In the genomic region with DNA sequence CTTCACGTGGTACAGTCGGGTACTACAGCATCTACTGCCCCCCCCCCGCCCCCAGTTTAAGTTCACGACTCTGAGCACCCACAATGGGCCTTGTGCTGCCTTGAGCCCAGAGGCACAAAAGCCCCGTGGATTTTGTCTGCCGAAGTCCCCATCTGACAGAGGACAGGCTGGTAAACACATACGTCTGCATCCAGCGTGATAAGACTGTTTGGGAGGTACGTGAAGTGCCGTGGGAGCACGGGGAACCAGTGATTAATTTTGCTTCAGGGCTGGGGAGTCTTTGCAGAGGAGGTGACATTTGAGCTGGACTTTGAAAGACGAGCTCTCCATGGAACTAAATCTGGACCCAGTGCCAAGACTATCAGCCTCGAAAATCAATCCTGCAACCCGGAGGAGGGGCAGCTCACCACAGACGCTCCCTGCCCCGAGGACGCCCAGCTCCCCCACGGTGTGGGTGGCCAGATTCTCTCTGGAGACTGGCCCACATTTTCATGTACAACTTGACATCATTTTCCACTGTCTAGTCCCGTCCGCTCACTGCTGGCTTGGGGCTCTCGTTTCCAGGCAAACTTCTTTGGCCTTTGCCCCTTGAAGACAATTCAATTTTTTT, we compare ENCODE assay signal across 9 mouse cellular contexts.
A peak's percentile ranks its signal among the peaks of the same experiment; 100 is the strongest.
DNase-seq lines count a peak whose midpoint lies in the region; ATAC-seq and TF ChIP-seq lines count a peak whose summit lies in the region.
"Had no signal": no experiment of that assay in that cellular context is flagged by ENCODE, and none has a peak within 500 bp of the region (broad histone marks: within the 10 kb centered on the region; RNA-seq: fewer than 3 reads in every experiment).

No protein-coding gene starts in this region.

- H3K4me2 ChIP-seq in stomach, embryonic 14.5 days (replicated peaks; ENCODE audit: low read depth, low read length) = no peak overlapping the region
- H3K4me2 ChIP-seq in stomach, postnatal 0 days (replicated peaks; ENCODE audit: low read depth) = no peak overlapping the region; the same call in 1 of the 2 replicates
- H3K4me2 ChIP-seq in forebrain, embryonic 13.5 days = no peak overlapping the region
- H3K4me2 ChIP-seq: embryonic facial prominence, embryonic 12.5 days had no signal

- DNase-seq in gastrocnemius, postnatal 25 days = peak; percentile 25
- DNase-seq in gastrocnemius, adult 8-10 months (ENCODE audit: low spot score in 2 of 2) = no peak
- no peak for DNase-seq in stomach, postnatal 0 days (ENCODE audit: low spot score)
- DNase-seq in liver, adult 2 months (ENCODE audit: extremely low read depth, low read depth, low spot score) = peak; percentile 77
- no peak for DNase-seq in layer of hippocampus, postnatal 14 days (ENCODE audit: low spot score in 2 of 2)

- H3K27ac ChIP-seq in stomach, embryonic 14.5 days (ENCODE audit: low read length) = no peak overlapping the region
- H3K27ac ChIP-seq in stomach, postnatal 0 days (replicated peaks) = no peak overlapping the region
- no peak overlapping the region for H3K27ac ChIP-seq in liver, adult 2 months (replicated peaks; ENCODE audit: insufficient read depth, low read depth, low read length)
- no peak overlapping the region for H3K27ac ChIP-seq in forebrain, embryonic 13.5 days

- H3K79me2 ChIP-seq in liver, adult 2 months (ENCODE audit: control insufficient read depth, insufficient read depth, low read length) = no peaks in the 10 kb centered on the region

- 26% methylated on average over 21 of the region's 21 CpGs for WGBS in stomach, embryonic 14.5 days
- WGBS in stomach, postnatal 0 days = 27% methylated on average over 21 of the region's 21 CpGs
- 20% methylated on average over 21 of the region's 21 CpGs for WGBS in liver, adult 2 months
- 71% methylated on average over 21 of the region's 21 CpGs for WGBS in forebrain, embryonic 13.5 days

- no peak for TF ChIP-seq CTCF in stomach, postnatal 0 days (IDR thresholded peaks at IDR 0.05; ENCODE audit: low read depth)
- TF ChIP-seq CTCF in liver, adult 2 months (IDR thresholded peaks at IDR 0.05; ENCODE audit: low read depth, low read length) = no peak

- H3K4me1 ChIP-seq in stomach, embryonic 14.5 days (ENCODE audit: control insufficient read depth, insufficient read depth, low read length) = no peaks in the 10 kb centered on the region
- no peaks in the 10 kb centered on the region for H3K4me1 ChIP-seq in stomach, postnatal 0 days (replicated peaks; ENCODE audit: control insufficient read depth, insufficient read depth)
- peaks cover 7% of the 10 kb centered on the region for H3K4me1 ChIP-seq in liver, adult 2 months (ENCODE audit: control insufficient read depth, insufficient read depth, low read length)
- H3K4me1 ChIP-seq in forebrain, embryonic 13.5 days = peaks cover 31% of the 10 kb centered on the region

- H3K9ac ChIP-seq in stomach, embryonic 14.5 days (replicated peaks; ENCODE audit: low read depth, low read length) = no peak overlapping the region
- H3K9ac ChIP-seq in stomach, postnatal 0 days (ENCODE audit: low read length) = no peak overlapping the region
- H3K9ac ChIP-seq in liver, adult 2 months (ENCODE audit: low read depth, low read length) = peak overlapping the region; percentile 42
- no peak overlapping the region for H3K9ac ChIP-seq in forebrain, embryonic 13.5 days
- H3K9ac ChIP-seq: embryonic facial prominence, embryonic 12.5 days had no signal

- H3K9me3 ChIP-seq in stomach, embryonic 14.5 days (ENCODE audit: control insufficient read depth, low read depth, low read length) = no peaks in the 10 kb centered on the region
- no peaks in the 10 kb centered on the region for H3K9me3 ChIP-seq in stomach, postnatal 0 days (ENCODE audit: control insufficient read depth, low read length)
- H3K9me3 ChIP-seq in forebrain, embryonic 13.5 days (replicated peaks) = no peaks in the 10 kb centered on the region
- H3K9me3 ChIP-seq: embryonic facial prominence, embryonic 12.5 days had no signal

- no peaks in the 10 kb centered on the region for H3K36me3 ChIP-seq in stomach, embryonic 14.5 days (ENCODE audit: control insufficient read depth, insufficient read depth, low read length)
- H3K36me3 ChIP-seq in stomach, postnatal 0 days (ENCODE audit: control insufficient read depth, insufficient read depth, low read length) = no peaks in the 10 kb centered on the region
- H3K36me3 ChIP-seq in liver, adult 2 months (ENCODE audit: control insufficient read depth, insufficient read depth, low read length) = no peaks in the 10 kb centered on the region
- H3K36me3 ChIP-seq in forebrain, embryonic 13.5 days (ENCODE audit: poor library complexity, severe bottlenecking) = no peaks in the 10 kb centered on the region
- H3K36me3 ChIP-seq: embryonic facial prominence, embryonic 12.5 days had no signal

- H3K27me3 ChIP-seq in stomach, embryonic 14.5 days (ENCODE audit: control insufficient read depth, insufficient read depth, low read length) = no peaks in the 10 kb centered on the region
- no peaks in the 10 kb centered on the region for H3K27me3 ChIP-seq in stomach, postnatal 0 days (ENCODE audit: control insufficient read depth, insufficient read depth, low read length)
- H3K27me3 ChIP-seq in liver, adult 2 months (ENCODE audit: control insufficient read depth, insufficient read depth, low read length) = no peaks in the 10 kb centered on the region
- no peaks in the 10 kb centered on the region for H3K27me3 ChIP-seq in forebrain, embryonic 13.5 days
- H3K27me3 ChIP-seq: embryonic facial prominence, embryonic 12.5 days had no signal

- ATAC-seq in stomach, embryonic 14.5 days (ENCODE audit: insufficient number of reproducible peaks, insufficient read depth, low FRiP score, low read depth) = peak; percentile 64; the same call in 1 of the 2 replicates
- ATAC-seq in stomach, postnatal 0 days (ENCODE audit: low FRiP score, low TSS enrichment) = no peak
- ATAC-seq in forebrain, embryonic 13.5 days = no peak
- ATAC-seq in inflammation-experienced regulatory T-cells, adult 6 months = no peak

- TF ChIP-seq POLR2A in liver, adult 2 months (IDR thresholded peaks at IDR 0.05; ENCODE audit: extremely low read depth, insufficient read depth, low read length) = no peak

- H3K4me3 ChIP-seq in stomach, embryonic 14.5 days (ENCODE audit: low read depth, low read length) = no peak overlapping the region
- no peak overlapping the region for H3K4me3 ChIP-seq in stomach, postnatal 0 days (ENCODE audit: low read depth, low read length)
- peak overlapping the region; percentile 41; the same call in 1 of the 2 replicates for H3K4me3 ChIP-seq in liver, adult 2 months (ENCODE audit: insufficient read depth, low read depth, low read length)
- no peak overlapping the region for H3K4me3 ChIP-seq in forebrain, embryonic 13.5 days
- H3K4me3 ChIP-seq: embryonic facial prominence, embryonic 12.5 days had no signal

- no peak for TF ChIP-seq EP300 in stomach, postnatal 0 days (optimal IDR thresholded peaks at IDR 0.05)

Comparison
In these comparisons a context has a peak if more than half of its experiments do, and no peak if none do; other contexts are left out.
1. DNase-seq: peak in gastrocnemius, postnatal 25 days (single experiment) and liver, adult 2 months (single experiment); none in gastrocnemius, adult 8-10 months (0 of 2), stomach, postnatal 0 days (single experiment) and layer of hippocampus, postnatal 14 days (0 of 2).